Mouse (Mus musculus): ENCODE data around the gene Sprr2e.

DNA sequence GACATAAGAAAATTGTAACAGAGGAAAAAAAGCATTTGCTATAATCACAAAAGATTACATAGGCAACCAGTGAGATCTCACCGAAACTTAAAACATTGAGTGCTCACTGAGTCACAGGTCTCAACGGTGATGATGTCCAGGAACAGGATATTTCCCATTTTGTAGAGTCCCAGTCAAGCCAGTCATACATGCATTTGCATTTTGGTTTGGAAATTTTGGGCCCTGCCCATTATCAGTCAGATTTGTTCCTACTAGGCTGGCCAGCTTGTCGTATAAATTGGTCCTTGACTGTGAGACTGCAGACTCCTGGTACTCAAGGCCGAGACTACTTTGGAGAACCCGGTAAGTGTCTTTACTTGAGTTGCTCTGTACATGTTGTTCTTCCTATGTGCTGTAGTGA is 13.1 kb upstream of the Sprr2e start, which contains the start of gene Sprr2d:
- no peak for TF ChIP-seq CTCF (IDR thresholded peaks at IDR 0.05; ENCODE audit: low read depth)
- no peak for TF ChIP-seq EP300 (IDR thresholded peaks at IDR 0.05; ENCODE audit: low read depth)
